Mouse (Mus musculus) CH12.LX (cell line): ENCODE measurements around the gene 6030408B16Rik. TPM values are rescaled to one million over a fixed set of nuclear protein-coding genes. Genes with fewer than 3 reads are reported as not detected.

ENCODE experiments used
- DNase-seq: peaks from one replicate; pipeline ENCODE4 v3.0.0-alpha.2; 2013; ENCODE audit errors: extremely low read depth
- H3K27ac ChIP-seq: 2 replicates; pipeline ENCODE4 v1.5.1; 2012; ENCODE audit warnings: low read depth, mild to moderate bottlenecking, control low read depth, moderate library complexity; ENCODE audit not compliant: insufficient read depth
- H3K27me3 ChIP-seq: replicated peaks from 2 replicates; pipeline ENCODE3; 2012; ENCODE audit warnings: inconsistent platforms
- H3K36me3 ChIP-seq, 2 experiments: replicated peaks in 1 of 2; 2 replicates each; pipeline versions ENCODE3 to v1.6.1; 2012; ENCODE audit warnings: inconsistent platforms in 1 of 2, low read length in 1 of 2, mild to moderate bottlenecking in 1 of 2, mixed read lengths in 1 of 2, moderate library complexity in 1 of 2; ENCODE audit not compliant: control insufficient read depth in 1 of 2, insufficient read depth in 1 of 2
- H3K4me1 ChIP-seq, 2 experiments: 2 replicates each; pipeline ENCODE4 v1.6.1; 2012; ENCODE audit warnings: inconsistent platforms in 1 of 2, moderate library complexity in 1 of 2; ENCODE audit not compliant: insufficient read depth in 2 of 2, control insufficient read depth in 1 of 2
- H3K4me2 ChIP-seq: 2 replicates; pipeline ENCODE4 v1.6.1; 2012; ENCODE audit warnings: low read depth, mild to moderate bottlenecking, control low read depth; ENCODE audit not compliant: poor library complexity, insufficient read depth, severe bottlenecking
- H3K4me3 ChIP-seq, 3 experiments: fragments of 150-350 bp in 1 of 3; sonication (generic) in 1 of 3; replicated peaks in 1 of 3; 2 replicates each; pipeline versions ENCODE3 to v1.5.1; 2011 to 2012; ENCODE audit warnings: low read depth in 2 of 3, low read length in 2 of 3, mild to moderate bottlenecking in 2 of 3, moderate library complexity in 2 of 3, control low read depth in 1 of 3, improper control_type of control experiment in 1 of 3, inconsistent platforms in 1 of 3, mixed read lengths in 1 of 3; ENCODE audit not compliant: poor library complexity in 1 of 3
- H3K79me2 ChIP-seq: replicated peaks from 2 replicates; pipeline ENCODE4 v1.6.1; 2012; ENCODE audit warnings: mild to moderate bottlenecking, moderate library complexity; ENCODE audit not compliant: control insufficient read depth, poor library complexity, insufficient read depth, severe bottlenecking; ENCODE audit errors: extremely low read depth
- H3K9ac ChIP-seq: 2 replicates; pipeline ENCODE4 v1.6.1; 2012; ENCODE audit warnings: low read depth, mild to moderate bottlenecking, control low read depth, moderate library complexity; ENCODE audit not compliant: insufficient read depth
- H3K9me3 ChIP-seq: replicated peaks from 2 replicates; pipeline ENCODE3; 2012; ENCODE audit warnings: low read length, inconsistent platforms, mixed read lengths
- CHD2 ChIP-seq: IDR thresholded peaks from 2 replicates; pipeline ENCODE4 v1.6.1; 2011; ENCODE audit warnings: low read length, improper control_type of control experiment
- CTCF ChIP-seq, 2 experiments: IDR thresholded peaks in 1 of 2; conservative IDR thresholded peaks in 1 of 2; 2 replicates each; pipeline ENCODE4 v1.5.1; 2011 to 2012; ENCODE audit warnings: low read depth in 2 of 2, low read length in 2 of 2, improper control_type of control experiment in 1 of 2, inconsistent platforms in 1 of 2, mild to moderate bottlenecking in 1 of 2, moderate library complexity in 1 of 2
- ELF1 ChIP-seq: IDR thresholded peaks from 2 replicates; pipeline ENCODE4 v1.6.1; 2014; ENCODE audit warnings: low read depth, mild to moderate bottlenecking, inconsistent platforms, low read length, improper control_type of control experiment
- EP300 ChIP-seq: IDR thresholded peaks from 2 replicates; pipeline ENCODE4 v1.6.1; 2011; ENCODE audit warnings: low read length, improper control_type of control experiment
- IRF4 ChIP-seq: IDR thresholded peaks from 2 replicates; pipeline ENCODE4 v1.6.1; 2014; ENCODE audit warnings: low read depth, mild to moderate bottlenecking, inconsistent platforms, low read length, improper control_type of control experiment
- JUND ChIP-seq: conservative IDR thresholded peaks from 2 replicates; pipeline ENCODE4 v1.6.1; 2011; ENCODE audit warnings: low read depth, low read length, improper control_type of control experiment
- MAFK ChIP-seq: IDR thresholded peaks from 2 replicates; pipeline ENCODE4 v1.6.1; 2011; ENCODE audit warnings: low read length, improper control_type of control experiment; ENCODE audit not compliant: insufficient replicate concordance
- MAX ChIP-seq: IDR thresholded peaks from 2 replicates; pipeline ENCODE4 v1.6.1; 2011; ENCODE audit warnings: low read length, improper control_type of control experiment
- MEF2A ChIP-seq: IDR thresholded peaks from 2 replicates; pipeline ENCODE4 v1.6.1; 2014; ENCODE audit warnings: low read depth, mild to moderate bottlenecking, inconsistent platforms, low read length, improper control_type of control experiment, borderline replicate concordance
- MXI1 ChIP-seq: IDR thresholded peaks from 2 replicates; pipeline ENCODE4 v1.6.1; 2011; ENCODE audit warnings: mild to moderate bottlenecking, low read depth, low read length, improper control_type of control experiment
- MYC ChIP-seq: IDR thresholded peaks from 2 replicates; pipeline ENCODE4 v1.6.1; 2011; ENCODE audit warnings: low read depth, mild to moderate bottlenecking, improper control_type of control experiment, low read length
- NELFE ChIP-seq: IDR thresholded peaks from 2 replicates; pipeline ENCODE4 v1.6.1; 2011; ENCODE audit warnings: low read depth, low read length, improper control_type of control experiment
- POLR2A ChIP-seq: IDR thresholded peaks from 2 replicates; pipeline ENCODE4 v1.6.1; 2011; ENCODE audit warnings: low read depth, mild to moderate bottlenecking, improper control_type of control experiment, low read length
- POLR2AphosphoS2 ChIP-seq: IDR thresholded peaks from 2 replicates; pipeline ENCODE4 v1.6.1; 2011; ENCODE audit warnings: low read depth, low read length, improper control_type of control experiment
- SIN3A ChIP-seq: IDR thresholded peaks from 2 replicates; pipeline ENCODE4 v1.6.1; 2012; ENCODE audit warnings: low read length, improper control_type of control experiment, inconsistent platforms
- SMC3 ChIP-seq: IDR thresholded peaks from 2 replicates; pipeline ENCODE4 v1.6.1; 2011; ENCODE audit warnings: low read depth, low read length, improper control_type of control experiment
- TBP ChIP-seq: conservative IDR thresholded peaks from 2 replicates; pipeline ENCODE4 v1.6.1; 2011; ENCODE audit warnings: low read depth, low read length, improper control_type of control experiment
- TCF12 ChIP-seq: IDR thresholded peaks from 2 replicates; pipeline ENCODE4 v1.6.1; 2014; ENCODE audit warnings: low read depth, mild to moderate bottlenecking, inconsistent platforms, low read length, improper control_type of control experiment
- USF2 ChIP-seq: conservative IDR thresholded peaks from 2 replicates; pipeline ENCODE4 v1.6.1; 2011; ENCODE audit warnings: low read depth, low read length, improper control_type of control experiment
- ZMIZ1 ChIP-seq: IDR thresholded peaks from 2 replicates; pipeline ENCODE4 v1.6.1; 2012; ENCODE audit warnings: low read depth, mild to moderate bottlenecking, inconsistent platforms, low read length, improper control_type of control experiment
- dilution Hi-C: fragments of 300-500 bp; cut with MboI; formaldehyde crosslinking; loops from 2 replicates; pipeline ENCODE4 v1.14.3; 2020; ENCODE audit warnings: low sequenced_read_pairs; ENCODE audit not compliant: extremely low pct_unique_long_range_greater_than_20kb, extremely low pct_ligation_motif_present
- in situ Hi-C: fragments of 300-500 bp; cut with MboI; formaldehyde crosslinking; loops from 3 replicates; pipeline ENCODE4 v1.14.3; 2019; ENCODE audit warnings: low sequenced_read_pairs, low pct_ligation_motif_present, low pct_unique_long_range_greater_than_20kb, mixed read lengths
- polyA plus RNA-seq: library from polyadenylated mRNA; unstranded; fragments of >175 nt; gene quantifications from 2 replicates; pipeline ENCODE4 v1.2.1, GENCODE M21; 2012; ENCODE audit warnings: low read depth; ENCODE audit not compliant: insufficient read length
- total RNA-seq, 2 experiments: library from RNA; depleted of rRNA; stranded (reverse); fragments of 300-350 nt in 1 of 2; fragments of >200 nt in 1 of 2; gene quantifications; 2 replicates each; pipeline ENCODE4 v1.2.3; 2012 to 2014

6030408B16Rik gene
- total and polyA plus RNA-seq, 3 experiments, result 0.13 to 0.17 TPM; not detected in 1

DNA sequence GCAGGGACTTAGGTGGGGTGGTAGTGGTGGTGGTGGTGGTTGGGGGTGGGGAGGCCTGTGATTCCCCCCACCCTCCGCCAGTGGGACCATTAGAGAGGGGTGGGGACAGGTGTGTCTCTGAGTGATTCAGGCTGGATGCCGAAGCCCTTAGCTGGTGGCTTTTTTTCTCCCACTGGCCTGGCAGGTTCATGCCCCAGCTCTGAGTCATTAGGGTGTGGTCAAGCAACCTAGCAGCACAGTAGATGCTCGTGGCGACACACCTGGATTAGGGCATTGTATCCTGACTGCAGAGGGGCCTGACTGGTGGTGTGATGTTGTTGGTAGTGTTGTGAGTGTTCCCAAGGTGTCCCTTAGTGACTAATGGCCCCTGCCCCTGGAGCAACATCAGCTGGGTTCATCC, 38.1 kb downstream of the 6030408B16Rik start:
- in situ Hi-C loops, result loop anchor here (10.0 kb wide), 1 partner anchor 444 kb away; no protein-coding TSS in a partner anchor
- TF ChIP-seq MEF2A (no peak), POLR2AphosphoS2 (no peak), TBP (no peak), SMC3 (no peak), TCF12 (no peak), CTCF (conservative IDR thresholded peaks at IDR 0.05 in 1 of 2, IDR thresholded peaks at IDR 0.05 in 1 of 2; ENCODE audit: low read depth in 2 of 2, low read length in 2 of 2) (no peak), MAFK (no peak), POLR2A (no peak), EP300 (no peak), IRF4 (no peak), MAX (no peak), ELF1 (no peak), ZMIZ1 (no peak), MXI1 (no peak), NELFE (no peak), USF2 (no peak), JUND (no peak)
- TF ChIP-seq, all 38 proteins: peak for 0
- Histone ChIP-seq H3K27me3 (peaks cover 75% of the 10 kb centered on the region), H3K4me1 (peaks cover 0 to 8% of the 10 kb centered on the region in 2 experiments; a peak in 2 of 4 replicates), H3K9me3 (no peaks in the 10 kb centered on the region), H3K27ac (no peak overlapping the region), H3K4me2 (no peak overlapping the region), H3K36me3 (no peaks in the 10 kb centered on the region), H3K79me2 (no peaks in the 10 kb centered on the region), H3K4me3 (no peak overlapping the region), H3K9ac (no peak overlapping the region)
- dilution Hi-C loops, result no loop called here
- DNase-seq, result no peak

DNA sequence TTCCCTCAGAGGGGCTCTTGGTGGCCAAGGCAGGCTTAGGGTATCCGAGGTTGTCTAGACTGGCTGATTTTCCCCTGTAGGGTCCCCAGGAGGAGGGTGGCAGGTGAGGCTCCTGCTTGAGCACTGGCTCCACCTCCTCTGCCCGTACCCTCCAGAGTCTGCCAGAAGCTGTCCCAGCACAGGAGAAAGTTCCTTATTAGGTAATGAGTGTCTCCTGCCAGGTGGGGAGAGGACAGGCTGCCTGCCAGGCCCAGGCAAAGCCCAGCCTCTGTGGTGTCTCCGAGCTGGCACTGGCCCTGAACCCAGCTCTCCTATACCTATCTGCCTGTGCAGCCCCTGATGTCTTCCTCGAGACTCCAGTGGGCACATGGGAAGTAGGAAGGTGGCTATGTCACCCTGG, 39.4 kb downstream of the 6030408B16Rik start:
- no peak overlapping the region for H3K9ac ChIP-seq
- no peak overlapping the region for H3K4me3 ChIP-seq
- no peak for TF ChIP-seq ELF1
- no peak for TF ChIP-seq ZMIZ1
- TF ChIP-seq SIN3A, result no peak
- no peak for TF ChIP-seq CHD2
- TF ChIP-seq TCF12, result no peak
- TF ChIP-seq MYC, result no peak
- no peak for TF ChIP-seq POLR2A
- in situ Hi-C loops, result loop anchor here (10.0 kb wide), 1 partner anchor 442 kb away; no protein-coding TSS in a partner anchor
- no peak for DNase-seq
- H3K36me3 ChIP-seq, result no peaks in the 10 kb centered on the region
- no peak overlapping the region for H3K4me2 ChIP-seq
- peaks cover 0 to under 1% of the 10 kb centered on the region in 2 experiments; a peak in 2 of 4 replicates for H3K4me1 ChIP-seq
- H3K27me3 ChIP-seq, result peaks cover 88% of the 10 kb centered on the region
- no peaks in the 10 kb centered on the region for H3K79me2 ChIP-seq
- H3K9me3 ChIP-seq, result no peaks in the 10 kb centered on the region
- dilution Hi-C loops, result no loop called here
- H3K27ac ChIP-seq, result no peak overlapping the region
